In the genomic region with DNA sequence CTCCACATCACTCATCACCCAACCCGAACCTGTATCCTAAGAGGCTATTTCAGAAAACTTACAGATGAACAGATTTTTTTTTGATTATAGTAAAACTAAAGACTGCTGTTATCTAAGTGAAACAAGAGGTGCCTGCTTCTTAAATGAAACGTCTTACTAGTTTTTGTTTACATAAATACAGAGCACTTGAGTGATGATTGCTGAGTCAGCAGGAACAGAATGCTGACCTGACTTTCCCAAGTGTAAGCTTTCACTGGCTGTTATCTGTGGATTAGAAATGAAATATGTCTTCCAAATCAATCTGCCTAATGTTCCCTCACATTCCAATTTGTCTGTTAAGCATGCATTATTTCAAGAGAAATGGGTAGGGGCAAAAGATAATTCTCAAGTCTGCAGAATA, we compare ENCODE assay signal across 33 mouse cellular contexts.
"Had no signal": no experiment of that assay in that cellular context is flagged by ENCODE, and none has a peak within 500 bp of the region (broad histone marks: within the 10 kb centered on the region; RNA-seq: fewer than 3 reads in every experiment).

No protein-coding gene starts in this region.

- H3K9ac ChIP-seq: limb, embryonic 12.5 days; limb, embryonic 13.5 days; limb, embryonic 15.5 days; liver, embryonic 12.5 days; liver, embryonic 13.5 days; liver, embryonic 14.5 days; liver, embryonic 15.5 days; liver, postnatal 0 days; lung, embryonic 14.5 days; lung, embryonic 15.5 days; midbrain, embryonic 12.5 days; midbrain, embryonic 13.5 days; midbrain, embryonic 15.5 days; neural tube, embryonic 12.5 days; neural tube, embryonic 13.5 days had no signal

- H3K4me3 ChIP-seq: limb, embryonic 10.5 days; limb, embryonic 12.5 days; limb, embryonic 13.5 days; limb, embryonic 15.5 days; liver, embryonic 12.5 days; liver, embryonic 13.5 days; liver, embryonic 15.5 days; lung, embryonic 15.5 days; megakaryocyte, embryonic 14.5 days; midbrain, embryonic 10.5 days; midbrain, embryonic 12.5 days; midbrain, embryonic 13.5 days; midbrain, embryonic 15.5 days; myocyte; neural tube, embryonic 12.5 days; neural tube, embryonic 13.5 days had no signal

- DNase-seq: left cerebral cortex, postnatal 4 days; liver; liver, embryonic 13.5 days; liver, postnatal 0 days; lung, adult 18-20 months; lung, adult 2 months; lung, embryonic 14.5 days; lung, postnatal 10 days; lung, postnatal 14 days; lung, postnatal 36 days; lung, postnatal 4 days; midbrain, embryonic 14.5 days had no signal

- H3K9me3 ChIP-seq: limb, embryonic 10.5 days; limb, embryonic 12.5 days; limb, embryonic 13.5 days; limb, embryonic 15.5 days; liver, embryonic 12.5 days; liver, embryonic 13.5 days; liver, embryonic 15.5 days; lung, embryonic 15.5 days; megakaryocyte, embryonic 14.5 days; midbrain, embryonic 10.5 days; midbrain, embryonic 12.5 days; midbrain, embryonic 13.5 days; midbrain, embryonic 15.5 days; neural tube, embryonic 12.5 days; neural tube, embryonic 13.5 days had no signal

- H3K27me3 ChIP-seq: limb, embryonic 12.5 days; limb, embryonic 13.5 days; limb, embryonic 15.5 days; liver, embryonic 12.5 days; liver, embryonic 13.5 days; liver, embryonic 15.5 days; lung, embryonic 15.5 days; megakaryocyte, embryonic 14.5 days; midbrain, embryonic 12.5 days; midbrain, embryonic 13.5 days; midbrain, embryonic 15.5 days; neural tube, embryonic 12.5 days; neural tube, embryonic 13.5 days had no signal

- H3K4me1 ChIP-seq: limb, embryonic 10.5 days; limb, embryonic 12.5 days; limb, embryonic 13.5 days; limb, embryonic 15.5 days; liver, embryonic 12.5 days; liver, embryonic 13.5 days; liver, embryonic 15.5 days; lung, embryonic 15.5 days; megakaryocyte, embryonic 14.5 days; midbrain, embryonic 10.5 days; midbrain, embryonic 12.5 days; midbrain, embryonic 13.5 days; midbrain, embryonic 15.5 days; neural tube, embryonic 12.5 days; neural tube, embryonic 13.5 days had no signal

- H3K36me3 ChIP-seq: limb, embryonic 10.5 days; limb, embryonic 12.5 days; limb, embryonic 13.5 days; limb, embryonic 15.5 days; liver, embryonic 12.5 days; liver, embryonic 13.5 days; liver, embryonic 15.5 days; lung, embryonic 15.5 days; midbrain, embryonic 10.5 days; midbrain, embryonic 12.5 days; midbrain, embryonic 13.5 days; midbrain, embryonic 15.5 days; neural tube, embryonic 12.5 days; neural tube, embryonic 13.5 days had no signal

- H3K4me2 ChIP-seq: limb, embryonic 12.5 days; limb, embryonic 13.5 days; limb, embryonic 15.5 days; liver, embryonic 11.5 days; liver, embryonic 12.5 days; liver, embryonic 13.5 days; liver, embryonic 15.5 days; lung, embryonic 14.5 days; lung, embryonic 15.5 days; midbrain, embryonic 11.5 days; midbrain, embryonic 12.5 days; midbrain, embryonic 13.5 days; midbrain, embryonic 15.5 days; neural tube, embryonic 12.5 days; neural tube, embryonic 13.5 days had no signal

- H3K27ac ChIP-seq: limb, embryonic 10.5 days; limb, embryonic 12.5 days; limb, embryonic 13.5 days; limb, embryonic 15.5 days; liver, embryonic 12.5 days; liver, embryonic 13.5 days; liver, embryonic 14.5 days; liver, embryonic 15.5 days; lung, embryonic 15.5 days; macrophage; midbrain, embryonic 10.5 days; midbrain, embryonic 12.5 days; midbrain, embryonic 13.5 days; midbrain, embryonic 15.5 days; neural tube, embryonic 12.5 days; neural tube, embryonic 13.5 days had no signal

- ATAC-seq: liver, embryonic 12.5 days; liver, postnatal 0 days; lung, postnatal 0 days; midbrain, embryonic 13.5 days; midbrain, embryonic 15.5 days; midbrain, embryonic 16.5 days had no signal
